Mouse (Mus musculus) embryonic facial prominence, embryonic 11.5 days (tissue): Measurements from ENCODE around the gene Lsm14a. TPM values are rescaled to one million over a fixed set of nuclear protein-coding genes. Genes with fewer than 3 reads are reported as not detected.

Experiments
- ATAC-seq: fragments of 200-750 bp; cut with Nextera tagmentation; replicated peaks from 2 replicates; pipeline ENCODE4 v1.8.0; 2017; ENCODE audit warnings: low read depth; ENCODE audit not compliant: insufficient number of reproducible peaks, low FRiP score, low TSS enrichment
- DNase-seq: peaks from one replicate; pipeline ENCODE4 v3.0.0-alpha.2; 2015; ENCODE audit warnings: low spot score
- H3K27ac ChIP-seq: fragments of 300-500 bp; sonication (generic); replicated peaks from 2 replicates; pipeline ENCODE4 v1.5.1; 2014; ENCODE audit warnings: mild to moderate bottlenecking, low read depth, low read length, control low read depth
- H3K27me3 ChIP-seq: fragments of 300-500 bp; sonication (generic); 2 replicates; pipeline ENCODE4 v1.6.1; 2014; ENCODE audit warnings: mild to moderate bottlenecking, low read length, moderate library complexity, mixed read lengths; ENCODE audit not compliant: control insufficient read depth, insufficient read depth
- H3K36me3 ChIP-seq: fragments of 300-500 bp; sonication (generic); replicated peaks from 2 replicates; pipeline ENCODE4 v1.6.1; 2014; ENCODE audit warnings: low read depth, mild to moderate bottlenecking, low read length, moderate library complexity, mixed read lengths; ENCODE audit not compliant: control insufficient read depth, insufficient read depth
- H3K4me1 ChIP-seq: fragments of 300-500 bp; sonication (generic); 2 replicates; pipeline ENCODE4 v1.6.1; 2014; ENCODE audit warnings: low read length, mixed read lengths; ENCODE audit not compliant: control insufficient read depth, insufficient read depth
- H3K4me2 ChIP-seq: fragments of 300-500 bp; sonication (generic); 2 replicates; pipeline ENCODE4 v1.6.1; 2014; ENCODE audit warnings: low read depth, mild to moderate bottlenecking, control low read depth, low read length, moderate library complexity
- H3K4me3 ChIP-seq: fragments of 300-500 bp; sonication (generic); 2 replicates; pipeline ENCODE4 v1.5.1; 2014; ENCODE audit warnings: low read depth, low read length, control low read depth
- H3K9ac ChIP-seq: fragments of 300-500 bp; sonication (generic); replicated peaks from 2 replicates; pipeline ENCODE4 v1.6.1; 2014; ENCODE audit warnings: mild to moderate bottlenecking, control low read depth, low read length
- H3K9me3 ChIP-seq: fragments of 300-500 bp; sonication (generic); replicated peaks from 2 replicates; pipeline ENCODE4 v1.6.1; 2016; ENCODE audit warnings: mild to moderate bottlenecking, low read length, inconsistent platforms, mixed read lengths; ENCODE audit not compliant: control insufficient read depth
- whole genome bisulfite sequencing: fragments of 180-500 bp; shearing (Covaris S2); extraction: QIAGEN DNeasy Blood & Tissue Kit; methylation state at CpG from one replicate; pipeline ENCODE4 v1.1.7; 2014; 5-methylcytosine and 5-hydroxymethylcytosine counted together
- polyA plus RNA-seq: library from polyadenylated mRNA; unstranded; fragments of >200 nt; fragmentation: Nextera tagmentation; extraction: Ambion mirVana; gene quantifications from 2 replicates; pipeline ENCODE4 v1.2.1, GENCODE M21; 2014

The Lsm14a gene
- polyA plus RNA-seq, 1 experiment from 2014 or later, result 78.7 TPM

- no peak overlapping the region for H3K27ac ChIP-seq
- DNase-seq (no peak), ATAC-seq (no peak)
- H3K4me3 ChIP-seq, result no peak overlapping the region
- H3K27me3 ChIP-seq, result no peaks in the 10 kb centered on the region
- no peak overlapping the region for H3K4me2 ChIP-seq
- H3K9me3 ChIP-seq, result no peaks in the 10 kb centered on the region
- WGBS, result 87% methylated on average over 4 of the region's 4 CpGs
- no peaks in the 10 kb centered on the region for H3K4me1 ChIP-seq
- H3K9ac ChIP-seq, result no peak overlapping the region
- no peaks in the 10 kb centered on the region for H3K36me3 ChIP-seq
These were observed 71.2 kb downstream of the Lsm14a start for GRCm38 (mm10) chr7:34321958-34322357.

GRCm38 (mm10) chr7:34321119-34321518 lies 72.0 kb downstream of the Lsm14a start:
- DNase-seq (no peak), ATAC-seq (no peak)
- Histone ChIP-seq H3K4me1 (no peaks in the 10 kb centered on the region), H3K9ac (no peak overlapping the region), H3K9me3 (no peaks in the 10 kb centered on the region), H3K36me3 (no peaks in the 10 kb centered on the region), H3K27me3 (no peaks in the 10 kb centered on the region), H3K4me2 (no peak overlapping the region), H3K27ac (no peak overlapping the region), H3K4me3 (no peak overlapping the region)
- 85% methylated on average over 5 of the region's 5 CpGs for WGBS

- H3K4me3 ChIP-seq, result no peak overlapping the region
- no peak for ATAC-seq
- 14% methylated on average over 3 of the region's 3 CpGs for WGBS
These were observed 73.2 kb downstream of the Lsm14a start for GRCm38 (mm10) chr7:34319957-34320356.

DNA sequence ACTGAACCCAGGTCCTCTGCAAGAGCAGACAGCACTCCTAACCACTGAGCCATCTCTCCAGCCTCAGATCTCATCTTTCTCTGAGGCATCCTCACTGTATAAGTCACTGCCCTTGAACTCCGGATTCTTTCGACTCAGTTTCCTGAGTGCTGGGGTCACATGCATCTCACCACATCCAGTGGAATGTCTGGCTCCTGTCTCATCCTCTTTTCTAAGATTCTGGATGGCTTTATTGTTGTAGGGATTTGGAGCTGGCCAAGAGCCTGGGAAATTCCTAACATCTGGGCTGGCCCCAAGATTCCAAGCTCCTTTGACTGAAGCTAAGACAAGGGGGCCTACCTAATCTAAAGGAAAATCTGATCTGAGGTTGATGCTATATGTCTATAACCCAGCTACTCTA lies 74.0 kb downstream of the Lsm14a start:
- H3K4me3 ChIP-seq, result no peak overlapping the region
- no peaks in the 10 kb centered on the region for H3K36me3 ChIP-seq
- H3K4me1 ChIP-seq, result no peaks in the 10 kb centered on the region
- 89% methylated on average over 2 of the region's 2 CpGs for WGBS
- no peak for DNase-seq
- no peak overlapping the region for H3K27ac ChIP-seq
- H3K9me3 ChIP-seq, result no peaks in the 10 kb centered on the region
- no peak for ATAC-seq
- H3K4me2 ChIP-seq, result no peak overlapping the region
- no peak overlapping the region for H3K9ac ChIP-seq
- H3K27me3 ChIP-seq, result no peaks in the 10 kb centered on the region

More at GRCm38 (mm10) chr7:34319957-34320356, 73.2 kb downstream of the Lsm14a start:
- no peaks in the 10 kb centered on the region for H3K36me3 ChIP-seq
- no peaks in the 10 kb centered on the region for H3K4me1 ChIP-seq
- H3K27ac ChIP-seq, result no peak overlapping the region
- no peaks in the 10 kb centered on the region for H3K9me3 ChIP-seq
- DNase-seq, result no peak
- no peak overlapping the region for H3K4me2 ChIP-seq
- no peaks in the 10 kb centered on the region for H3K27me3 ChIP-seq
- H3K9ac ChIP-seq, result no peak overlapping the region

GRCm38 (mm10) chr7:34317901-34318476 lies 75.1 kb downstream of the Lsm14a start:
- H3K4me1 ChIP-seq, result no peaks in the 10 kb centered on the region
- H3K9ac ChIP-seq, result no peak overlapping the region
- no peak overlapping the region for H3K4me2 ChIP-seq
- H3K36me3 ChIP-seq, result no peaks in the 10 kb centered on the region
- no peaks in the 10 kb centered on the region for H3K9me3 ChIP-seq
- H3K27me3 ChIP-seq, result no peaks in the 10 kb centered on the region
- ATAC-seq (no peak), DNase-seq (no peak)
- WGBS, result 64% methylated on average over 7 of the region's 7 CpGs
- H3K27ac ChIP-seq, result no peak overlapping the region
- no peak overlapping the region for H3K4me3 ChIP-seq

DNA sequence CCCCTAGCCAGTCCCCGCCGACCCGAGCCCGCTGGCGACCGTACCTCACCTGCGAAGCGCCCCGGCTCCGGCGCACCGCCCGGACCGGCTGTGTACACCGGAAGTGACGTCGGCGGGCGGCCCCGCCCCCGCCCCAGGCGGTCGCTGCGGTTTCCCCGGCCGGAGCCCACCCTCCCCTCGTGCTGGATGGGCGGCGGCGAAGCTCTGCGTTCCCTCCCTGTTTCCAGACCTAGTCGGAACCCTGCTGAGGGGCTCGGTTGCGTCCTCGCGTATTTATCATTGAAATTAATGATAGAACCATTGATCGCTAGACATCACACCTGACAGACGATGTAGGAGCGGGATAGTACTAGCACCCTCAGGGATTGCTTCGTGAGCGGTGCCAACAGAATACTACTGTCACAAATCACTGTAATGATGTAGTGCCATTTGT lies 79.7 kb downstream of the Lsm14a start, which contains the start of gene 4931406P16Rik:
TSS of gene 4931406P16Rik (minus strand) at position 109 of the 433 bp plus-strand sequence.
- peak within 1 kb of the TSS; percentile 67 for H3K4me3 ChIP-seq
- H3K4me1 ChIP-seq, result no peaks in the 10 kb centered on the region
- H3K9ac ChIP-seq, result peak within 1 kb of the TSS; percentile 81
- 1% methylated on average over 25 of the region's 41 CpGs for WGBS
- peak; percentile 89 for DNase-seq
- H3K36me3 ChIP-seq, result no peaks in the 10 kb centered on the region
- H3K27ac ChIP-seq, result peak within 1 kb of the TSS; percentile 60
- ATAC-seq, result peak; percentile 89
- peak within 1 kb of the TSS; percentile 69 for H3K4me2 ChIP-seq
- H3K27me3 ChIP-seq, result no peaks in the 10 kb centered on the region
- no peaks in the 10 kb centered on the region for H3K9me3 ChIP-seq

GRCm38 (mm10) chr7:34312786-34313442 lies 80.2 kb downstream of the Lsm14a start:
- ATAC-seq, result peak; percentile 77
- peak overlapping the region; percentile 69 for H3K4me2 ChIP-seq
- peak overlapping the region; percentile 81 for H3K9ac ChIP-seq
- no peaks in the 10 kb centered on the region for H3K36me3 ChIP-seq
- H3K4me3 ChIP-seq, result peak overlapping the region; percentile 67
- DNase-seq, result peak; percentile 69
- WGBS, result under 1% methylated on average over 61 of the region's 73 CpGs
- H3K4me1 ChIP-seq, result no peaks in the 10 kb centered on the region
- H3K9me3 ChIP-seq, result no peaks in the 10 kb centered on the region
- H3K27ac ChIP-seq, result peak overlapping the region; percentile 60
- no peaks in the 10 kb centered on the region for H3K27me3 ChIP-seq

DNA sequence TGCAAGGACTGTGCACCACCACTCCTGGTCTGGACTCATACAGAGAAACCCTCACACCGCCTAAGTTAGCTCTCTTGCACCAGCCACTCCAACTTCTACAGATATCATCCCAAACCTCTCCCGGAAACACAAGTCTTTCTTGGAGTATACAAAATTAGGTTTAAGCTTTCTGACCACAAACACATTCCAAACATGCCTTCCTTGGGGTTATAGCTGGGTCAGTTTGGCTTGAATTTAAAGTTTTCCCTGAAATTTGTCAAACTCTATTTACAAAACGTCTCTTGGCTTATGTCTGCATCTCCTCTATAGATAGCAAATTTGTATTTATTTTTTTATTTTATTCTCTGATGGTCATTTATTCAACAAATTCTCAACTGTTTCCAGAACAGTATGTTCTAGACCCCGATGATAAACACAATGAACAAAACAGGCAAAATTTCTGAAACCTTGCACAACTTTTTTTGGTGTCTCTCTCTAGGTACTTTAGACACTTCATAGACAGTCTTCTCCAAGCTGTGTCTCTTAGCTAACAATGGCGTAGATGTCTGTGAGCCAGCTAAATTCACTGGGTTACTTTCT lies 83.8 kb downstream of the Lsm14a start:
- Histone ChIP-seq H3K4me2 (no peak overlapping the region), H3K9ac (no peak overlapping the region)
- ATAC-seq, result no peak

More for the DNA sequence above, 83.8 kb downstream of the Lsm14a start:
- no peaks in the 10 kb centered on the region for H3K36me3 ChIP-seq
- no peak overlapping the region for H3K27ac ChIP-seq
- no peak overlapping the region for H3K4me3 ChIP-seq
- WGBS, result 81% methylated on average over 5 of the region's 5 CpGs
- no peaks in the 10 kb centered on the region for H3K27me3 ChIP-seq
- no peaks in the 10 kb centered on the region for H3K9me3 ChIP-seq
- H3K4me1 ChIP-seq, result no peaks in the 10 kb centered on the region
- DNase-seq, result no peak
